Mouse (Mus musculus): ENCODE measurements around the gene 4930583I09Rik. TPM values are rescaled to one million over a fixed set of nuclear protein-coding genes. Genes with fewer than 3 reads are reported as not detected.

Gene 4930583I09Rik
- under 1 TPM in 1 of 2 experiments, not detected in 1; 0.89 TPM for polyA plus RNA-seq (2017; shearing (Covaris generic))

DNA sequence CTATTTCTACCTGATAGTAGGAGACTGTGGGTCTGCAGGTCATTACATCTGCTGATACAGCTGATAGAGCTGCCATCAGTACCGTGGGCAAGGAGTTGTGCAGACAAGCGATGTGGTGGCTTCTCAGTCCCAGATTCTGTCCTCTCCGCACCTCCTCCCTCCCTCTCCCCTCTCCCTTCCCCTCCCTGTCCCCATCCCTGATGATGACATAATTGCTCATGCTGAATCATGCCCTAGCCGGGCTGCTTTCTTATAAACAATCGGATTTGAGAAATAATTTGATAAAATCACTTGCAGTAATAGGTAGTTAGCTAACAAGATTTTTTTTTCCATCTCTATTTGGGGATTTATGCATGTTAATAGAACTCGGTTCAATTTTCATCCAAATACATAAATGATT lies at the start of gene 4930583I09Rik:
Gene 4930583I09Rik, minus strand, starts transcription at position 144 of the 400 bp plus-strand sequence.
- no peak for ATAC-seq

- ATAC-seq: no peak
Measured at GRCm38 (mm10) chr17:64876111-64876510, 40.2 kb upstream of the 4930583I09Rik start.

GRCm38 (mm10) chr17:64873651-64874072 lies 37.8 kb upstream of the 4930583I09Rik start:
- peak; percentile 53 for ATAC-seq

DNA sequence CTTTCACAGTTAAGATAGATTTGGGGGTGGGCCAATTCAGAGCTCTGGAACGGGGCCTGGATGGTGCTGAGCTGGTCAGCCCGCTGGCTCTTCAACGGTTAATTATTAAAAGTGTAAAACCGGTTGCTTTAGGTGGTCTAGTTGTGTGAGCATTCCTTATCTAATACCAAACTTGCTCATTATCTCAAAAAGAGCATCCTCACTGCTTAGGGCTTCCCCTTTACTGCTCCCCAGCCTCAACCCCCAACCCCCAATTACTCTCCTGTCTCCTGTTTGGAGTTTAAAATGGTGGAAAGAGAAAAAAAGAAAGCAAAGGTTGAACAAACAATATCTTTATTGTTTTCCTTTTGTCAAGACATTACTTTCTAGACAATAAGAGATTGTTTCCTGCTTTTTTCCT lies 27.9 kb upstream of the 4930583I09Rik start:
- ATAC-seq: no peak

GRCm38 (mm10) chr17:64860963-64861362 lies 25.1 kb upstream of the 4930583I09Rik start:
- no peak for ATAC-seq

DNA sequence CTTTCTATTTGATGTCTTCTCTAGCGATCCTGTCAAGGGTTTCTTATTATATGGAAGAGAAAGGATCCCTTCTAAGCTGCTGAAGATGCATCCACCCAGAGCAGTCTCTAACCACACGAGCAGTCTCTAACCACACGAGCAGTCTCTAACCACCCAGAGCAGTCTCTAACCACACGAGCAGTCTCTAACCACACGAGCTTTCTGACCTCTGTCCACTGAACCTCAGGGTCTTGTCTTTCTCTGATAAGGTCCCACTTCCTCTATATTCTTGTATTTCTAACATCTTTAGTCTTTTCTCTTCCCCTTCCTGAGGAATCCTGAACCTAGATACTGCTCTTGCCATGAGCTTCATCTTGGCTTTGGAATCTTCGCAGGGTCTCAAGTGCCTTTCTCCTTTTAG lies 23.0 kb upstream of the 4930583I09Rik start:
- no peak for ATAC-seq

- no peak for ATAC-seq
Measured at GRCm38 (mm10) chr17:64848031-64848430, 12.2 kb upstream of the 4930583I09Rik start.

- ATAC-seq: no peak
Measured at GRCm38 (mm10) chr17:64846654-64847053, 10.8 kb upstream of the 4930583I09Rik start.

DNA sequence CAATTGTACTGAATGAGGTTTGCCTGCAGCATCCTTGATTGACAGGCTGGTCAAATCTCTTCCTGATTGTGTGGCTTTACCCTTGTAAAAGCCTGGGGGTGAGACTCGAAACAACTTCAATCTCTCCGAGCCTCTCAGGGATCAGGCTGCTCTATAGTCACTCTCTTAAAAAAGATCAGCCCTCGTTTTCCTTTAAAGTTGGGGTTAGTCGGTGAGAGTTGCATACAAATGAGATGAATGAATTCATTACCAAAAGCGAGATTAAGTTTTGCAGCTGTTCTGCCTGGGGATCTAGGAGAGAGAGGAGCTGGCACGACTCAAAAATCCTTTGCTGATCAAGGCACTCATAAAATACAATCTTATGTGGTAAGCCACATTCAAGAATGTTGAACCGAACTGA lies 1.0 kb upstream of the 4930583I09Rik start:
- no peak for ATAC-seq

DNA sequence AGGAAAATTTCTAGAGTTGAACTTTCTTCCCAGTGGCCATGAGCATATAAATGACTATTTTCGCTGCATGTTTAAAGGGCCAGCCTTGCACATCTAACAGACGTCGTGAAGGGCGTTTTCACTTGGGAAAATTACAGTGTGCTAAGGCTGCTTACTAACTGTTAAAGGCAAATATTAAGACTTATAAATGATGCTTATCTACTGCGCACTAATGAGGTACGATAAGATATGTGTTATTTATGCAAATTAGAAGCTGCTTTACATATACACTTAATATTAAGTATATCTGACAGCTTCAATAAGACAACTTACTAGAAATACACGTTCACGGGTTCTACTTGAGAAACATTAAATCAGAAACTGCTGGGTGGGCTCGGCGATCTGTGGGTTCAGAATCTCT lies 481 bp upstream of the 4930583I09Rik start:
- no peak for ATAC-seq

GRCm38 (mm10) chr17:64833906-64834490 lies 1.9 kb downstream of the 4930583I09Rik start:
- no peak for ATAC-seq

GRCm38 (mm10) chr17:64833071-64833470 lies 2.8 kb downstream of the 4930583I09Rik start:
- ATAC-seq: no peak

GRCm38 (mm10) chr17:64827482-64827881 lies 8.4 kb downstream of the 4930583I09Rik start:
- no peak for ATAC-seq

GRCm38 (mm10) chr17:64826843-64827242 lies 9.0 kb downstream of the 4930583I09Rik start:
- peak; percentile 90 for ATAC-seq

GRCm38 (mm10) chr17:64822561-64822960 lies 13.3 kb downstream of the 4930583I09Rik start:
- no peak for ATAC-seq

DNA sequence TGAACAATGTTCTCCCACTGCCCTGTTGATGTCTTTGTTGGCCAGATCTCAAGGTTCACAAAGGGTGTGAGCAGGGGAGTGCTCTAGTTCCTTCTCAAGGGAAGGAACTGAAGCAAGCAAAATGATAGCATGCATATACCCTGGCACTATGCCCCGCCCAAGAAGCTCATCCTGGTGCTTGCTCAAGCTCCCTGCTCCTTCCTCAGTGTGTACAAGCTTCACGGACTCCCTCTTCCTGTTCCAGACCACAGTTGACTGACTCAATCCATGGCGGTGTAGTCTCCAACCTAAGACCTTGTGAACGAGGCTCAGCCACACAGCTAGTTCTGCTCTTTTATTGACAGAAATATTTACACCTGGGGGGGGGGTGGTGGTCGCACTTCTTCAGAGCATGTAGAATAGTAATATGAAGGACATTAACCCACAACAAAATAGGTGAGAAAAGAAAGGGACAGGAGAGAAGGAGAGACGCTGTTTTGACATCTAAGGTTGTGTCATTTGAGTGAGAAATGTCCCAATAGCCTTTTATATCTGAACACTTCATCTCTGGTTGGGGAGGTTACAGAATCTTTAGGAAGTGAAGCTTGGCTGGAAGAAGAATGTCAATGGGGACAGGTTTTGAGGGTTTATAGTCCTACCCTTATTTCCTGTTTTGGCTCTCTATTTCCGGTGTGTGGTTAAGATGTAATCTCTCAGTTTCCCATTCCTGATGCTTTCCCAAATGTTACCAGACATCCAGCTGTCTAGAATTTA lies 14.9 kb downstream of the 4930583I09Rik start:
- no peak for ATAC-seq

DNA sequence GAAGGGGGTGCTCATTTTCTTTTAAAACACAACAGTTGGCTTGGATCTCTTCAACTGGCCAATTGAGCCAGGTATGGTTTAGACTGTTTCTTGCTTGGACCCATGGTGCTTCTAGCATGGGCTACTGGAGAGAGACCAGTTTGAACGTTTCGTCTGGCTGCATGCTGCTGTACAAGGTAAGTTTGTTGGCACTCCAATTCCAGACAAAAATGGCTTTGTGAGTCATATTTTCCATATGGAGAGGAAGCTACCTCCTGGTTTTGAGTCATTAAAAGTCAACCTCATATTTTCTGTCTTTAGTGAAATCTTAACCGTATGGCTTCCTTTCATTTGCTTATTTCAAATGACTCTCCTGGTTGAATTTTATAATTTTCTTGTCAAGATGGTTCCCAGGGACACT lies 19.6 kb downstream of the 4930583I09Rik start:
- ATAC-seq: no peak

DNA sequence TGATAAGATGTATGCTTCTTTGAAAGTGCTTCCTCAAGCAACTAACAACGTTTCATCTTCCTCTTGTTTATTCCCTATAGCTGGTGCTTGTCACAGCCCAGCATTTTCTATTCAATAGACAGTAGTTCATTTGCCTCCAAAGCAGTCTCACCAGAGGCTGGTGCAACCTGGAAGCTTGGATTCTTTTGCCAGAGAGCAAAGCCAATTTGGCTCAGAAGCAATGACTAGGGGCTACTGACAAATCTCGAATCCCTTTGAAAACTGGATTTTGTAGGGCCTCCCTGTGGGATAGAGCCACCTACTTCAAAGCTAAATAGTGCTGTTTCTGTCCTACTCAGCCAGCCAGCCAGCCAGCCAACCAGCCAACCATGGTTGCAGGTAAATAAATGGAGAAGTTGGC lies 20.1 kb downstream of the 4930583I09Rik start:
- ATAC-seq: no peak

DNA sequence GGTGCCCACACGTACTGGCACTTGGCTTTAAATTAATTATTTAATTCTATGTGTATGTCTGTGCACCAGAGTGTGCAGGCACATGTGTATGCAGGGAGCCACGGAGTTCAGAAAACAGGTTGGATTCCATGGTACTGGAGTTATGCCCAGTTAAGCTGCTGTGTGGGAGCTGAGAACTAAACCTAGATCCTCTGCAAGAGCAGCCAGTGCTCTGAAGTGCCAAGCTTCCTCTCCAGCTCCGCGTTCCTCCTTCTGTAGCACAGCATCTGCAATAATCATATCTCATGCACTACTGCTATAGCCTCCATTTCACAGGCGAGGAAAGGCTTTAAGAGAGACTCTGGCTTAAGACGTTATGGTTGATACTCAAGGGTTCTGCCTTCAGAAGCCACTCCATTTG lies 22.3 kb downstream of the 4930583I09Rik start:
- no peak for ATAC-seq

GRCm38 (mm10) chr17:64806035-64806589 lies 29.8 kb downstream of the 4930583I09Rik start:
- no peak for ATAC-seq

- ATAC-seq: no peak
Measured at GRCm38 (mm10) chr17:64804375-64805124, 31.3 kb downstream of the 4930583I09Rik start.

GRCm38 (mm10) chr17:64802956-64803275 lies 33.0 kb downstream of the 4930583I09Rik start:
- no peak for ATAC-seq

Measured in CD4-positive, CD25-positive, alpha-beta regulatory T cell, adult 4 months (primary cell).